Mouse (Mus musculus): ENCODE measurements around the gene Plxna3. TPM values are rescaled to one million over a fixed set of nuclear protein-coding genes. Genes with fewer than 3 reads are reported as not detected.
"Not testable (repeated sequence)": the region's sequence is repeated elsewhere in the genome, so short reads cannot be mapped to it uniquely, and the experiment has no call there.

The Plxna3 gene
- polyA plus RNA-seq, 1 experiment from 2014 or later: 48.2 TPM

- Histone ChIP-seq H3K36me3 (peaks cover 35% of the 10 kb centered on the region), H3K9ac (peak within 1 kb of the TSS; percentile 78), H3K27ac (replicated peaks) (peak within 1 kb of the TSS; percentile 90), H3K9me3 (no peaks in the 10 kb centered on the region), H3K4me2 (peak within 1 kb of the TSS; percentile 66), H3K4me1 (replicated peaks) (peaks cover 19% of the 10 kb centered on the region), H3K4me3 (peak within 1 kb of the TSS; percentile 57), H3K27me3 (no peaks in the 10 kb centered on the region)
- peak; percentile 96 for ATAC-seq (ENCODE audit: low read depth)
- 22% methylated on average over 59 of the region's 59 CpGs for WGBS
Measured at GRCm38 (mm10) chrX:74312540-74313464, 16.1 kb upstream of the Plxna3 start, which contains the start of gene Fam50a. TSS of gene Fam50a (plus strand) at chrX:74313033.

GRCm38 (mm10) chrX:74329215-74329671 lies 377 bp downstream of the Plxna3 start:
- peaks cover 43% of the 10 kb centered on the region for H3K4me1 ChIP-seq (replicated peaks)
- peak overlapping the region; percentile 61 for H3K4me3 ChIP-seq
- no peaks in the 10 kb centered on the region for H3K27me3 ChIP-seq
- H3K36me3 ChIP-seq: peaks cover 20% of the 10 kb centered on the region
- H3K27ac ChIP-seq (replicated peaks): peak overlapping the region; percentile 81
- ATAC-seq (ENCODE audit: low read depth): peak; percentile 67
- no peaks in the 10 kb centered on the region for H3K9me3 ChIP-seq
- H3K9ac ChIP-seq: peak overlapping the region; percentile 79
- WGBS: 20% methylated on average over 10 of the region's 10 CpGs
- peak overlapping the region; percentile 68 for H3K4me2 ChIP-seq

- ATAC-seq (ENCODE audit: low read depth): no peak
- Histone ChIP-seq H3K4me2 (peak overlapping the region; percentile 68), H3K9me3 (no peaks in the 10 kb centered on the region), H3K4me1 (replicated peaks) (peaks cover 43% of the 10 kb centered on the region), H3K36me3 (peaks cover 31% of the 10 kb centered on the region), H3K27me3 (no peaks in the 10 kb centered on the region), H3K27ac (replicated peaks) (peak overlapping the region; percentile 81), H3K4me3 (peak overlapping the region; percentile 61), H3K9ac (peak overlapping the region; percentile 79)
- WGBS: 29% methylated on average over 2 of the region's 2 CpGs
Measured at GRCm38 (mm10) chrX:74330166-74330930, 1.5 kb downstream of the Plxna3 start.

- peak; percentile 62 for ATAC-seq (ENCODE audit: low read depth)
- peak overlapping the region; percentile 76 for H3K27ac ChIP-seq (replicated peaks)
- no peaks in the 10 kb centered on the region for H3K36me3 ChIP-seq
- no peaks in the 10 kb centered on the region for H3K27me3 ChIP-seq
- peak overlapping the region; percentile 61 for H3K4me2 ChIP-seq
- H3K4me1 ChIP-seq (replicated peaks): peaks cover 6% of the 10 kb centered on the region; the same call in 1 of the 2 replicates
- peak overlapping the region; percentile 46 for H3K4me3 ChIP-seq
- H3K9ac ChIP-seq: peak overlapping the region; percentile 74
- no peaks in the 10 kb centered on the region for H3K9me3 ChIP-seq
- WGBS: 34% methylated on average over 13 of the region's 13 CpGs
Measured at GRCm38 (mm10) chrX:74352645-74353466, 24.0 kb downstream of the Plxna3 start.

GRCm38 (mm10) chrX:74353467-74353770 lies 24.6 kb downstream of the Plxna3 start, which contains the start of gene Lage3:
TSS of gene Lage3 (minus strand) at chrX:74353618.
- Histone ChIP-seq H3K36me3 (no peaks in the 10 kb centered on the region), H3K27ac (replicated peaks) (peak within 1 kb of the TSS; percentile 76), H3K4me2 (peak within 1 kb of the TSS; percentile 61), H3K9me3 (no peaks in the 10 kb centered on the region), H3K4me3 (peak within 1 kb of the TSS; percentile 46), H3K4me1 (replicated peaks) (peaks cover 6% of the 10 kb centered on the region; the same call in 1 of the 2 replicates), H3K9ac (peak within 1 kb of the TSS; percentile 74), H3K27me3 (no peaks in the 10 kb centered on the region)
- peak; percentile 91 for ATAC-seq (ENCODE audit: low read depth)
- WGBS: 38% methylated on average over 5 of the region's 22 CpGs

- not testable (repeated sequence) for H3K9me3 ChIP-seq; H3K27me3 ChIP-seq; H3K4me1 ChIP-seq (replicated peaks); H3K4me2 ChIP-seq; H3K4me3 ChIP-seq; ATAC-seq (ENCODE audit: low read depth); H3K9ac ChIP-seq; H3K27ac ChIP-seq (replicated peaks); H3K36me3 ChIP-seq
- 82% methylated on average over 3 of the region's 3 CpGs for WGBS
Measured at GRCm38 (mm10) chrX:74357069-74357468, 28.2 kb downstream of the Plxna3 start.

GRCm38 (mm10) chrX:74359171-74359570 lies 30.3 kb downstream of the Plxna3 start:
- 54% methylated on average over 11 of the region's 11 CpGs for WGBS
- Histone ChIP-seq H3K9me3 (no peaks in the 10 kb centered on the region), H3K27me3 (no peaks in the 10 kb centered on the region), H3K4me2 (no peak overlapping the region), H3K27ac (replicated peaks) (no peak overlapping the region), H3K9ac (no peak overlapping the region), H3K4me3 (no peak overlapping the region), H3K4me1 (replicated peaks) (no peaks in the 10 kb centered on the region), H3K36me3 (no peaks in the 10 kb centered on the region)
- no peak for ATAC-seq (ENCODE audit: low read depth)

GRCm38 (mm10) chrX:74367512-74367911 lies 38.6 kb downstream of the Plxna3 start:
- Histone ChIP-seq H3K4me1 (replicated peaks) (peaks cover 16% of the 10 kb centered on the region), H3K27me3 (no peaks in the 10 kb centered on the region), H3K9ac (peak overlapping the region; percentile 86), H3K36me3 (0 out of 2 replicates have a peak, but pooled peaks cover 6% of the 10 kb centered on the region), H3K4me3 (peak overlapping the region; percentile 58), H3K27ac (replicated peaks) (no peak overlapping the region), H3K9me3 (no peaks in the 10 kb centered on the region), H3K4me2 (peak overlapping the region; percentile 67)
- ATAC-seq (ENCODE audit: low read depth): 0 out of 2 replicates have a peak, but pooled peaks have one; percentile 11
- WGBS: 73% methylated on average over 10 of the region's 10 CpGs

- Histone ChIP-seq H3K36me3 (0 out of 2 replicates have a peak, but pooled peaks cover 6% of the 10 kb centered on the region), H3K4me2 (peak overlapping the region; percentile 67), H3K4me1 (replicated peaks) (peaks cover 19% of the 10 kb centered on the region), H3K9me3 (no peaks in the 10 kb centered on the region), H3K9ac (peak overlapping the region; percentile 86), H3K4me3 (peak overlapping the region; percentile 58), H3K27me3 (no peaks in the 10 kb centered on the region), H3K27ac (replicated peaks) (peak overlapping the region; percentile 83)
- peak; percentile 84 for ATAC-seq (ENCODE audit: low read depth)
- WGBS: 17% methylated on average over 32 of the region's 49 CpGs
Measured at GRCm38 (mm10) chrX:74368209-74368909, 39.5 kb downstream of the Plxna3 start.

GRCm38 (mm10) chrX:74372888-74373549 lies 44.2 kb downstream of the Plxna3 start, which contains the start of the genes Ubl4a and Slc10a3:
TSS of gene Ubl4a (minus strand) at chrX:74373218.
TSS of gene Slc10a3 (minus strand) at chrX:74373349.
- peak within 1 kb of the TSS; percentile 45 for H3K4me3 ChIP-seq
- H3K4me2 ChIP-seq: peak within 1 kb of the TSS; percentile 62
- WGBS: 24% methylated on average over 32 of the region's 32 CpGs
- peaks cover 7% of the 10 kb centered on the region; the same call in 1 of the 2 replicates for H3K4me1 ChIP-seq (replicated peaks)
- H3K9ac ChIP-seq: peak within 1 kb of the TSS; percentile 67
- H3K36me3 ChIP-seq: 0 out of 2 replicates have a peak, but pooled peaks cover 6% of the 10 kb centered on the region
- no peaks in the 10 kb centered on the region for H3K9me3 ChIP-seq
- ATAC-seq (ENCODE audit: low read depth): peak; percentile 88
- no peak within 1 kb of the TSS for H3K27ac ChIP-seq (replicated peaks)
- no peaks in the 10 kb centered on the region for H3K27me3 ChIP-seq

All from neural tube, embryonic 13.5 days (tissue).